Mouse (Mus musculus): ENCODE data around the gene Cox8c. TPM values are rescaled to one million over a fixed set of nuclear protein-coding genes. Genes with fewer than 3 reads are reported as not detected.

Cox8c gene
- total RNA-seq, 1 experiment, result 0.80 TPM

GRCm38 (mm10) chr12:102877301-102878030, 21.6 kb upstream of the Cox8c start:
- in situ Hi-C loops (cut with MboI; ENCODE audit: low sequenced_read_pairs in 2 of 2, unreplicated experiment in 2 of 2), result no loop called here
- no peaks in the 10 kb centered on the region for H3K9me3 ChIP-seq (ENCODE audit: control insufficient read depth, insufficient read depth, low read depth, low read length)
- peaks cover 3% of the 10 kb centered on the region in 2 experiments; a peak in 2 of 4 replicates for H3K4me1 ChIP-seq (ENCODE audit: control insufficient read depth in 2 of 2, insufficient read depth in 2 of 2, low read length in 2 of 2, poor library complexity in 1 of 2)
- H3K27ac ChIP-seq (ENCODE audit: insufficient read depth, low read depth, low read length, poor library complexity, severe bottlenecking), result peak overlapping the region; percentile 77
- TF ChIP-seq CHD2 (IDR thresholded peaks at IDR 0.05; ENCODE audit: low read depth, low read length) (no peak), HCFC1 (IDR thresholded peaks at IDR 0.05; ENCODE audit: borderline replicate concordance, insufficient read depth, low read length) (no peak; the same call in 1 of the 2 replicates), ZC3H11A (IDR thresholded peaks at IDR 0.05; ENCODE audit: borderline replicate concordance, low read depth, low read length) (no peak), MAFK (IDR thresholded peaks at IDR 0.05; ENCODE audit: insufficient read depth, low read depth, low read length) (no peak)
- peak overlapping the region; percentile 68 to 99 for H3K4me3 ChIP-seq (ENCODE audit: insufficient read depth in 1 of 2, low read depth in 1 of 2, low read length in 2 of 2, poor library complexity in 1 of 2, severe bottlenecking in 1 of 2)
- peak overlapping the region; percentile 99 for H3K9ac ChIP-seq (ENCODE audit: insufficient read depth, low read depth, low read length, poor library complexity, severe bottlenecking)
- DNase-seq (ENCODE audit: low read depth, low spot score), result peak; percentile 37
- H3K36me3 ChIP-seq (ENCODE audit: control insufficient read depth, insufficient read depth, low read length, poor library complexity, severe bottlenecking), result no peaks in the 10 kb centered on the region

- peak within 1 kb of the TSS; percentile 68 to 99 for H3K4me3 ChIP-seq (ENCODE audit: insufficient read depth in 1 of 2, low read depth in 1 of 2, low read length in 2 of 2, poor library complexity in 1 of 2, severe bottlenecking in 1 of 2)
- peak; percentile 91 for DNase-seq (ENCODE audit: low read depth, low spot score)
- no peaks in the 10 kb centered on the region for H3K9me3 ChIP-seq (ENCODE audit: control insufficient read depth, insufficient read depth, low read depth, low read length)
- peak within 1 kb of the TSS; percentile 99 for H3K9ac ChIP-seq (ENCODE audit: insufficient read depth, low read depth, low read length, poor library complexity, severe bottlenecking)
- peak within 1 kb of the TSS; percentile 77 for H3K27ac ChIP-seq (ENCODE audit: insufficient read depth, low read depth, low read length, poor library complexity, severe bottlenecking)
- in situ Hi-C loops (cut with MboI; ENCODE audit: low sequenced_read_pairs in 2 of 2, unreplicated experiment in 2 of 2), result no loop called here
- no peaks in the 10 kb centered on the region for H3K36me3 ChIP-seq (ENCODE audit: control insufficient read depth, insufficient read depth, low read length, poor library complexity, severe bottlenecking)
- H3K4me1 ChIP-seq (ENCODE audit: control insufficient read depth in 2 of 2, insufficient read depth in 2 of 2, low read length in 2 of 2, poor library complexity in 1 of 2), result peaks cover 3% of the 10 kb centered on the region in 2 experiments; a peak in 2 of 4 replicates
- TF ChIP-seq CHD2 (IDR thresholded peaks at IDR 0.05; ENCODE audit: low read depth, low read length) (no peak), HCFC1 (IDR thresholded peaks at IDR 0.05; ENCODE audit: borderline replicate concordance, insufficient read depth, low read length) (peak; percentile 63; the same call in 1 of the 2 replicates), ZNF384 (IDR thresholded peaks at IDR 0.05; ENCODE audit: low read depth, low read length) (no peak), MAFK (IDR thresholded peaks at IDR 0.05; ENCODE audit: insufficient read depth, low read depth, low read length) (no peak)
Measured at GRCm38 (mm10) chr12:102878031-102878823, 20.9 kb upstream of the Cox8c start, which contains the start of gene Btbd7. Btbd7 (minus strand) TSS chr12:102878471.

GRCm38 (mm10) chr12:102878901-102879300, 20.2 kb upstream of the Cox8c start:
- H3K4me1 ChIP-seq (ENCODE audit: control insufficient read depth in 2 of 2, insufficient read depth in 2 of 2, low read length in 2 of 2, poor library complexity in 1 of 2), result peaks cover 3% of the 10 kb centered on the region in 2 experiments; a peak in 2 of 4 replicates
- no peak overlapping the region for H3K9ac ChIP-seq (ENCODE audit: insufficient read depth, low read depth, low read length, poor library complexity, severe bottlenecking)
- DNase-seq (ENCODE audit: low read depth, low spot score), result no peak
- in situ Hi-C loops (cut with MboI; ENCODE audit: low sequenced_read_pairs in 2 of 2, unreplicated experiment in 2 of 2), result no loop called here
- TF ChIP-seq ZC3H11A (IDR thresholded peaks at IDR 0.05; ENCODE audit: borderline replicate concordance, low read depth, low read length), result no peak
- TF ChIP-seq HCFC1 (IDR thresholded peaks at IDR 0.05; ENCODE audit: borderline replicate concordance, insufficient read depth, low read length), result no peak
- TF ChIP-seq MAFK (IDR thresholded peaks at IDR 0.05; ENCODE audit: insufficient read depth, low read depth, low read length), result no peak
- no peak for TF ChIP-seq ZNF384 (IDR thresholded peaks at IDR 0.05; ENCODE audit: low read depth, low read length)
- TF ChIP-seq CHD2 (IDR thresholded peaks at IDR 0.05; ENCODE audit: low read depth, low read length), result no peak
- no peaks in the 10 kb centered on the region for H3K36me3 ChIP-seq (ENCODE audit: control insufficient read depth, insufficient read depth, low read length, poor library complexity, severe bottlenecking)
- H3K27ac ChIP-seq (ENCODE audit: insufficient read depth, low read depth, low read length, poor library complexity, severe bottlenecking), result no peak overlapping the region
- H3K9me3 ChIP-seq (ENCODE audit: control insufficient read depth, insufficient read depth, low read depth, low read length), result no peaks in the 10 kb centered on the region
- H3K4me3 ChIP-seq (ENCODE audit: insufficient read depth in 1 of 2, low read depth in 1 of 2, low read length in 2 of 2, poor library complexity in 1 of 2, severe bottlenecking in 1 of 2), result peak overlapping the region in 1 of 2 experiments; percentile 66; a peak in 1 of 4 replicates

GRCm38 (mm10) chr12:102885735-102886134, 13.4 kb upstream of the Cox8c start:
- in situ Hi-C loops (cut with MboI; ENCODE audit: low sequenced_read_pairs in 2 of 2, unreplicated experiment in 2 of 2), result no loop called here

More at GRCm38 (mm10) chr12:102885735-102886134, 13.4 kb upstream of the Cox8c start:
- Histone ChIP-seq H3K27ac (ENCODE audit: insufficient read depth, low read depth, low read length, poor library complexity, severe bottlenecking) (no peak overlapping the region), H3K4me1 (ENCODE audit: control insufficient read depth in 2 of 2, insufficient read depth in 2 of 2, low read length in 2 of 2, poor library complexity in 1 of 2) (no peaks in the 10 kb centered on the region), H3K36me3 (ENCODE audit: control insufficient read depth, insufficient read depth, low read length, poor library complexity, severe bottlenecking) (no peaks in the 10 kb centered on the region), H3K9me3 (ENCODE audit: control insufficient read depth, insufficient read depth, low read depth, low read length) (no peaks in the 10 kb centered on the region), H3K4me3 (ENCODE audit: insufficient read depth in 1 of 2, low read depth in 1 of 2, low read length in 2 of 2, poor library complexity in 1 of 2, severe bottlenecking in 1 of 2) (no peak overlapping the region), H3K9ac (ENCODE audit: insufficient read depth, low read depth, low read length, poor library complexity, severe bottlenecking) (no peak overlapping the region)
- TF ChIP-seq HCFC1 (IDR thresholded peaks at IDR 0.05; ENCODE audit: borderline replicate concordance, insufficient read depth, low read length), result no peak
- no peak for TF ChIP-seq ZNF384 (IDR thresholded peaks at IDR 0.05; ENCODE audit: low read depth, low read length)
- DNase-seq (ENCODE audit: low read depth, low spot score), result peak; percentile 12
